Mouse (Mus musculus) midbrain, embryonic 11.5 days (tissue): Measurements from ENCODE around the gene Olfr839-ps1. TPM values are rescaled to one million over a fixed set of nuclear protein-coding genes. Genes with fewer than 3 reads are reported as not detected.

Experiments
- ATAC-seq: fragments of 200-750 bp; cut with Nextera tagmentation; 2 replicates; pipeline ENCODE4 v1.8.0; 2017; ENCODE audit warnings: moderate TSS enrichment, moderate library complexity; ENCODE audit not compliant: low FRiP score
- DNase-seq: peaks from one replicate; pipeline ENCODE4 v3.0.0; 2015; ENCODE audit warnings: low spot score; ENCODE audit errors: missing footprints
- H3K27ac ChIP-seq: fragments of 300-500 bp; sonication (generic); 2 replicates; pipeline ENCODE4 v1.5.1; 2014; ENCODE audit warnings: low read depth, low read length
- H3K27me3 ChIP-seq: fragments of 300-500 bp; sonication (generic); 2 replicates; pipeline ENCODE4 v1.6.1; 2014; ENCODE audit warnings: mild to moderate bottlenecking, low read length, moderate library complexity, mixed read lengths; ENCODE audit not compliant: control insufficient read depth, insufficient read depth
- H3K36me3 ChIP-seq: fragments of 300-500 bp; sonication (generic); 2 replicates; pipeline ENCODE4 v1.6.1; 2014; ENCODE audit warnings: mild to moderate bottlenecking, low read length, moderate library complexity, mixed read lengths; ENCODE audit not compliant: control insufficient read depth, insufficient read depth
- H3K4me1 ChIP-seq: fragments of 300-500 bp; sonication (generic); 2 replicates; pipeline ENCODE4 v1.6.1; 2014; ENCODE audit warnings: low read length; ENCODE audit not compliant: control insufficient read depth, insufficient read depth
- H3K4me2 ChIP-seq: fragments of 300-500 bp; sonication (generic); 2 replicates; pipeline ENCODE4 v1.6.1; 2014; ENCODE audit warnings: mild to moderate bottlenecking, moderate library complexity
- H3K4me3 ChIP-seq: fragments of 300-500 bp; sonication (generic); 2 replicates; pipeline ENCODE4 v1.5.1; 2014; ENCODE audit warnings: low read depth, low read length
- H3K9ac ChIP-seq: fragments of 300-500 bp; sonication (generic); 2 replicates; pipeline ENCODE4 v1.6.1; 2014; ENCODE audit warnings: low read length
- H3K9me3 ChIP-seq: fragments of 300-500 bp; sonication (generic); 2 replicates; pipeline ENCODE4 v1.6.1; 2016; ENCODE audit warnings: low read length; ENCODE audit not compliant: control insufficient read depth
- WGBS: fragments of 180-500 bp; shearing (Covaris S2); extraction: QIAGEN DNeasy Blood & Tissue Kit; methylation state at CpG from one replicate; pipeline ENCODE4 v1.1.7; 2014; 5-methylcytosine and 5-hydroxymethylcytosine counted together
- polyA plus RNA-seq: library from polyadenylated mRNA; unstranded; fragments of >200 nt; fragmentation: Nextera tagmentation; extraction: Ambion mirVana; gene quantifications from 2 replicates; pipeline ENCODE4 v1.2.1, GENCODE M21; 2014

Gene Olfr839-ps1
- polyA plus RNA-seq, result not detected in 2 replicates

DNA sequence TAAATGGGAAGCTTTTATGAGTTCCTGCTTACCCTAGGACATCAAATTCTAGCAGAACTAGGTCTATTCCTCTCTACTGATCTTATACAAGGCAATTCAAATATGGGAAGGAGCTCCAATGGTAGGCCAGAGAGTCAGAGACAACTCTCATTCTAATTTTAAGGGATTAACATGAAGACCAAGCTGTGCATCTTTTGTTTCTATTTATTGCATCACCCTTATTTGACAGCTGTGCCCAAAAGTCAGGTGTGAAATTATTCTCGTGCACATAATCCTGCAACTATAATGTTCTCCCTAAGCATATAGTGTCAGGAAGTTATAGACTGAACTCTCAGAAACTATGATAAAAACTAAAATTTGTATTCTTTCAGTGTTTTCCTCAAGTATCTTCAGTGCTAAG lies at the start of gene Olfr839-ps1:
Gene Olfr839-ps1, minus strand, starts transcription at position 101 of the 400 bp plus-strand sequence.
- no peak for ATAC-seq
- 76% methylated on average over 1 of the region's 1 CpGs for WGBS
- DNase-seq, result no peak
- Histone ChIP-seq H3K4me1 (no peaks in the 10 kb centered on the region), H3K4me3 (no peak within 1 kb of the TSS), H3K36me3 (no peaks in the 10 kb centered on the region), H3K9ac (no peak within 1 kb of the TSS), H3K9me3 (peaks cover 5% of the 10 kb centered on the region; the same call in 1 of the 2 replicates), H3K27me3 (no peaks in the 10 kb centered on the region), H3K27ac (no peak within 1 kb of the TSS), H3K4me2 (no peak within 1 kb of the TSS)

DNA sequence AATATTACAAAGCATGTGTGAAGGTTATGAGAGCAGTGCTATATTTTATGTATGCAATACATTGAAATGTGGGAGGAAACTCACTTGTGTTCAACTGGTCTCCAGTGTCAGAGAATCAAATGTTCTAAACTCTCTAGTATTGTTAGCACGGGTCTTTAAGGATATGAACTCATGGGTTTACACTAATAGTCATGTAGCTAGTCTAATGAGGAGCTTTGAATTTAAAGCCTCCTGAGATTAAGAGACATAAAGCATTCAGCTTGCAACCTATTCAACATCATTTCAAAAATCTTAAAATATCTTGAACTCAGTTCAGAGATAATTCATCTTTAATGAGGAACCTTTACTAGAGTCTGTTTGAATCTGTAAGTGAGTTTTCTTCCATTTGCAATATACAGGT lies 41.1 kb downstream of the Olfr839-ps1 start, which contains the start of gene Olfr837:
Gene Olfr837, plus strand, starts transcription at position 301 of the 400 bp plus-strand sequence.
- H3K27ac ChIP-seq, result no peak within 1 kb of the TSS
- no peak within 1 kb of the TSS for H3K4me3 ChIP-seq
- H3K4me1 ChIP-seq, result no peaks in the 10 kb centered on the region
- no peak within 1 kb of the TSS for H3K4me2 ChIP-seq
- H3K9ac ChIP-seq, result no peak within 1 kb of the TSS
- DNase-seq (no peak), ATAC-seq (no peak)
- H3K36me3 ChIP-seq, result no peaks in the 10 kb centered on the region
- 77% methylated on average over 1 of the region's 1 CpGs for WGBS
- H3K9me3 ChIP-seq, result no peaks in the 10 kb centered on the region
- H3K27me3 ChIP-seq, result no peaks in the 10 kb centered on the region

DNA sequence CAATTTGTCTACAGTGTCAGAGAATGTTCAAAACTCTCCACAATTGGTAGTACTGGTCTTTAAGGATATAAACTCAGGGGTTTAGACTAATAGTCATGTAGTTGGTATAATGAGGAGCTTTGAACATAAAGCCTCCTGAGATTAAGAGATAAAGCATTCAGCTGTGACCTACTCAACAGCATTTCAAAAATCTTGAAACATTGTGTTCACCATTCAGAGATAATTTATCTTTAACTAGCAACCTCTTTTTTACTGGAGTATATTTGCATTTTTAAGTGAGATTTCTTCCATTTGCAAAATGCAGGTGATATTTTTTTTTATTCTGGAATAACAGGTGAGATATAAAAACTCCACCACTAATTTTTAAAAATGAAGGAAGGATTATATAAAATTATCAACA lies 57.0 kb downstream of the Olfr839-ps1 start, which contains the start of gene Olfr836:
Gene Olfr836, plus strand, starts transcription at position 301 of the 400 bp plus-strand sequence.
- no peak for DNase-seq

More for the DNA sequence above, 57.0 kb downstream of the Olfr839-ps1 start, which contains the start of gene Olfr836:
- no peak for ATAC-seq
- H3K27me3 ChIP-seq, result no peaks in the 10 kb centered on the region
- H3K9ac ChIP-seq, result no peak within 1 kb of the TSS
- no peak within 1 kb of the TSS for H3K4me2 ChIP-seq
- no peaks in the 10 kb centered on the region for H3K36me3 ChIP-seq
- H3K4me3 ChIP-seq, result no peak within 1 kb of the TSS
- no peaks in the 10 kb centered on the region for H3K4me1 ChIP-seq
- no peaks in the 10 kb centered on the region for H3K9me3 ChIP-seq
- no peak within 1 kb of the TSS for H3K27ac ChIP-seq

Other genes starting within 250 kb of the Olfr839-ps1 start
- gene Olfr832, start 240.2 kb downstream of the Olfr839-ps1 start, polyA plus RNA-seq, result not detected in 2 replicates
- gene Olfr834, start 189.3 kb downstream of the Olfr839-ps1 start, polyA plus RNA-seq, result not detected in 2 replicates
- gene Olfr835, start 144.6 kb downstream of the Olfr839-ps1 start, polyA plus RNA-seq, result not detected in 2 replicates
- gene Olfr836, start 56.9 kb downstream of the Olfr839-ps1 start, polyA plus RNA-seq, result not detected in 2 replicates
- gene Olfr837, start 41.0 kb downstream of the Olfr839-ps1 start, polyA plus RNA-seq, result not detected in 2 replicates
- not detected in 2 replicates for gene Olfr843, start 74.7 kb upstream of the Olfr839-ps1 start, polyA plus RNA-seq
- not detected in 2 replicates for gene Olfr844, start 139.0 kb upstream of the Olfr839-ps1 start, polyA plus RNA-seq
- gene Olfr845, start 159.1 kb upstream of the Olfr839-ps1 start, polyA plus RNA-seq, result not detected in 2 replicates
- not detected in 2 replicates for gene Olfr846, start 186.7 kb upstream of the Olfr839-ps1 start, polyA plus RNA-seq
- gene Olfr847, start 201.4 kb upstream of the Olfr839-ps1 start, polyA plus RNA-seq, result not detected in 2 replicates